Mouse (Mus musculus): ENCODE measurements around the gene Glb1l.

DNA sequence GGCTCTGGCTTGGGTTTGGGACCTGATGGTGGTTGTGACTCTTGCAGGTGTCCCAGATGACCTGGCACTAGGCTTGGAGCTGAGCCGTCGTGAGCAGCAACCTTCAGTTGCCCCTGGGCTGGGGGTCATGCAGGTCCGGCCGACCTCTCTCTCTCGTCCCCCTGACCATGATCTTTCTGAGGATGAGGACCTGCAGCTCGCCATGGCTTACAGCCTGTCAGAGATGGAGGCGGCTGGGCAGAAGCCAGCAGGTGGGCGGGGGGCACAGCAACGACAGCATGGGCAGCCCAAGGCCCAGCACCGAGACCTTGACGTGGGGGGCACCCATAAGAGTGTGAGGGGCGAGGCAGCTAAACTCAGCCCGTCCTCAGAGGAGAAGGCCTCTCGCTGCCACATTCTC, 32.8 kb upstream of the Glb1l start:
- TF ChIP-seq POLR2A (IDR thresholded peaks at IDR 0.05; ENCODE audit: insufficient read depth, low read depth, low read length) (no peak), CTCF (IDR thresholded peaks at IDR 0.05) (no peak), EP300 (IDR thresholded peaks at IDR 0.05; ENCODE audit: insufficient read depth, low read depth, low read length) (no peak)
